In the genomic region with DNA sequence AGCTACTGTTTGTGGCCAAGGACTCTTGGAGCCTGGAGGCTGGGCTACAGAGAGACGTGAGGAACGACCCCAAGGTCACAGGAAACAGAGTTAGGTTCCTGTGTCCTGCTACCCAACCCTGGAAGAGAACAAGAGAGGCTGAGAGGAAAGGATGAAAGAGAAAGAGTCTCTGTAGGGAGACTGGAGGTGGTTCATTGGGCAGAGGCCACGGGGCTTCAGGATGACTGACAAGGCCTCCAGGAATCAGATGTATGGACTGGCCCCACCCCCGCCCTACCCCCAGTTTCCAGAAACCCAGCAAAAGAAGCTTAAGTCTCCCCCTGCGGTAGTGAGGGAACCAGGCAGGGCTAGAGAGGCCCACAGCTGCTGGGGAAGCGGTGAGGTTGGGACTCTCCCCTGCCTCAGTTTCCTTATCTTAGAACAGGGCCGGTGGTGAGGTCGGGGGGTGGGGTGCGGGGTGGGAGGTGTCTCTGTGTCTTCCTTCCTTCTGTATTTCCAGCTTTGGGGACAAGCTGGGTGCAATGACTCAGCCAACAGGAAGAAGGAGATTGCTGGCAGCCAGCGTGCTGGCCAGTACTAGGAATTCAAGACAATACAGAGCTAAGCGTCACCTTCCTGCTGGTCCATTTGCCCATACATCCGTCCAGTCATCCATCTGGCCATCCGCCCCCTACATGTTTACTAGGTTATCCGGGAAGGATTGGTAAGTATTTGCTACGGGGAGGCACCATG, we compare ENCODE assay signal across 8 mouse cellular contexts. TPM values are rescaled to one million over a fixed set of nuclear protein-coding genes. Genes with fewer than 3 reads are reported as not detected.
A peak's percentile ranks its signal among the peaks of the same experiment; 100 is the strongest.
DNase-seq lines count a peak whose midpoint lies in the region; ATAC-seq and TF ChIP-seq lines count a peak whose summit lies in the region.

No protein-coding gene starts in this region.

- peak overlapping the region; percentile 95 for H3K4me2 ChIP-seq in heart, embryonic 16.5 days (ENCODE audit: low read depth, low read length)
- H3K4me2 ChIP-seq in midbrain, embryonic 15.5 days: no peak overlapping the region

- TF ChIP-seq CTCF in thymus, adult 2 months (IDR thresholded peaks at IDR 0.05; ENCODE audit: borderline replicate concordance, control insufficient read depth, extremely low read depth, insufficient read depth, low read length, poor library complexity): no peak

- H3K4me1 ChIP-seq in heart, embryonic 16.5 days (ENCODE audit: control insufficient read depth, insufficient read depth, low read length): peaks cover 26% of the 10 kb centered on the region
- peaks cover 25% of the 10 kb centered on the region for H3K4me1 ChIP-seq in midbrain, embryonic 15.5 days
- peaks cover 10% of the 10 kb centered on the region; the same call in 1 of the 2 replicates for H3K4me1 ChIP-seq in thymus, adult 2 months (replicated peaks; ENCODE audit: control insufficient read depth, insufficient read depth, low read length)

- H3K9me3 ChIP-seq in heart, embryonic 16.5 days (replicated peaks; ENCODE audit: control insufficient read depth, low read length): no peaks in the 10 kb centered on the region
- no peaks in the 10 kb centered on the region for H3K9me3 ChIP-seq in midbrain, embryonic 15.5 days

- no peaks in the 10 kb centered on the region for H3K36me3 ChIP-seq in heart, embryonic 16.5 days (ENCODE audit: control insufficient read depth, insufficient read depth)
- no peaks in the 10 kb centered on the region for H3K36me3 ChIP-seq in midbrain, embryonic 15.5 days (replicated peaks)
- no peaks in the 10 kb centered on the region for H3K36me3 ChIP-seq in thymus, adult 2 months (ENCODE audit: control insufficient read depth, insufficient read depth, low read length)

- intact Hi-C loops in gastrocnemius, postnatal 14 days (cut with DNase I; ENCODE audit: low total_unique reads): no loop called here
- intact Hi-C loops in left cerebral cortex, postnatal 14 days (cut with DNase I): loop anchor here (5.0 kb wide), 1 partner anchor 50 kb away; no protein-coding TSS in a partner anchor

- no peak for TF ChIP-seq POLR2A in thymus, adult 2 months (IDR thresholded peaks at IDR 0.05; ENCODE audit: control insufficient read depth, extremely low read depth, insufficient read depth, low read length, poor library complexity)

- H3K27ac ChIP-seq in heart, embryonic 16.5 days (ENCODE audit: low read length): peak overlapping the region; percentile 96
- peak overlapping the region; percentile 57; the same call in 1 of the 2 replicates for H3K27ac ChIP-seq in midbrain, embryonic 15.5 days
- H3K27ac ChIP-seq in thymus, adult 2 months (ENCODE audit: control insufficient read depth, insufficient read depth, low read length): no peak overlapping the region

- peak overlapping the region; percentile 42; the same call in 1 of the 2 replicates for H3K9ac ChIP-seq in heart, embryonic 16.5 days (ENCODE audit: low read length)
- no peak overlapping the region for H3K9ac ChIP-seq in midbrain, embryonic 15.5 days

- peak; percentile 19 for ATAC-seq in heart, embryonic 16.5 days (replicated peaks; ENCODE audit: extremely low read depth, insufficient read depth, low FRiP score)
- no peak for ATAC-seq in midbrain, embryonic 15.5 days (replicated peaks)

- peak; percentile 77 for DNase-seq in R1 (ENCODE audit: low read depth, low spot score)
- DNase-seq in embryo, embryonic 11 days: peak; percentile 54
- DNase-seq in kidney, postnatal 36 days: peak; percentile 63 to 71
- no peak for DNase-seq in gastrocnemius, postnatal 14 days
- no peak for DNase-seq in thymus, adult 2 months
- no peak for DNase-seq in left cerebral cortex, postnatal 14 days (ENCODE audit: low spot score in 2 of 2)

- no peaks in the 10 kb centered on the region for H3K27me3 ChIP-seq in heart, embryonic 16.5 days (ENCODE audit: control insufficient read depth, insufficient read depth, low read length)
- no peaks in the 10 kb centered on the region for H3K27me3 ChIP-seq in midbrain, embryonic 15.5 days (replicated peaks)
- peaks cover 17% of the 10 kb centered on the region; the same call in 1 of the 2 replicates for H3K27me3 ChIP-seq in thymus, adult 2 months (ENCODE audit: control insufficient read depth, insufficient read depth, low read length)

- WGBS in heart, embryonic 16.5 days: 36% methylated on average over 15 of the region's 15 CpGs
- 42% methylated on average over 15 of the region's 15 CpGs for WGBS in midbrain, embryonic 15.5 days
- whole genome bisulfite sequencing in thymus, adult 2 months: 40% methylated on average over 15 of the region's 15 CpGs

- no peak overlapping the region for H3K4me3 ChIP-seq in heart, embryonic 16.5 days (ENCODE audit: low read length)
- no peak overlapping the region for H3K4me3 ChIP-seq in midbrain, embryonic 15.5 days
- H3K4me3 ChIP-seq in thymus, adult 2 months (ENCODE audit: control insufficient read depth, insufficient read depth, low read length): no peak overlapping the region

RNA-seq across cellular contexts. Expression of gene 1700001O22Rik, which starts 30.7 kb away (rescaled TPM):
- polyA plus RNA-seq in heart, embryonic 16.5 days (2015; fragmentation: Nextera tagmentation; extraction: Ambion mirVana): 2.2 and 2.7 TPM in 2 replicates
- 1.2 and 1.7 TPM in 2 replicates for polyA plus RNA-seq in midbrain, embryonic 15.5 days (2015; fragmentation: Nextera tagmentation; extraction: Ambion mirVana)
- total RNA-seq in gastrocnemius, postnatal 14 days (2021): under 1 TPM; 0.44 to 0.45 TPM
- 4.0 and 5.2 TPM in 2 replicates for polyA plus RNA-seq in thymus, adult 2 months (2012; rRNA removed)
- 1 to 10 TPM; 2.4 to 3.6 TPM for total RNA-seq in left cerebral cortex, postnatal 14 days (2021)

RNA-seq across cellular contexts. Expression of gene Ntmt1, which starts 34.9 kb away (rescaled TPM):
- polyA plus RNA-seq in heart, embryonic 16.5 days (2015; fragmentation: Nextera tagmentation; extraction: Ambion mirVana): 90.0 and 90.4 TPM in 2 replicates
- polyA plus RNA-seq in midbrain, embryonic 15.5 days (2015; fragmentation: Nextera tagmentation; extraction: Ambion mirVana): 122 and 123 TPM in 2 replicates
- 10 to 100 TPM; 17.0 to 20.8 TPM for total RNA-seq in gastrocnemius, postnatal 14 days (2021)
- polyA plus RNA-seq in thymus, adult 2 months (2012; rRNA removed): 30.5 and 33.9 TPM in 2 replicates
- 10 to 100 TPM; 39.6 to 40.7 TPM for total RNA-seq in left cerebral cortex, postnatal 14 days (2021)

RNA-seq across cellular contexts. Expression of gene Asb6, which starts 57.4 kb away (rescaled TPM):
- 20.1 and 22.5 TPM in 2 replicates for polyA plus RNA-seq in heart, embryonic 16.5 days (2015; fragmentation: Nextera tagmentation; extraction: Ambion mirVana)
- polyA plus RNA-seq in midbrain, embryonic 15.5 days (2015; fragmentation: Nextera tagmentation; extraction: Ambion mirVana): 44.9 and 47.5 TPM in 2 replicates
- 1 to 10 TPM; 7.0 to 7.5 TPM for total RNA-seq in gastrocnemius, postnatal 14 days (2021)
- polyA plus RNA-seq in thymus, adult 2 months (2012; rRNA removed): 97.6 and 103 TPM in 2 replicates
- 10 to 100 TPM; 30.7 to 35.9 TPM for total RNA-seq in left cerebral cortex, postnatal 14 days (2021)

Comparison
In these comparisons a context has a peak if more than half of its experiments do, and no peak if none do; other contexts are left out.
1. DNase-seq: peak in R1 (single experiment), embryo, embryonic 11 days (single experiment) and kidney, postnatal 36 days (2 of 2); none in gastrocnemius, postnatal 14 days (single experiment), thymus, adult 2 months (single experiment) and left cerebral cortex, postnatal 14 days (0 of 2).